Comparison of ENCODE assay signal across 8 mouse cellular contexts in the genomic region with DNA sequence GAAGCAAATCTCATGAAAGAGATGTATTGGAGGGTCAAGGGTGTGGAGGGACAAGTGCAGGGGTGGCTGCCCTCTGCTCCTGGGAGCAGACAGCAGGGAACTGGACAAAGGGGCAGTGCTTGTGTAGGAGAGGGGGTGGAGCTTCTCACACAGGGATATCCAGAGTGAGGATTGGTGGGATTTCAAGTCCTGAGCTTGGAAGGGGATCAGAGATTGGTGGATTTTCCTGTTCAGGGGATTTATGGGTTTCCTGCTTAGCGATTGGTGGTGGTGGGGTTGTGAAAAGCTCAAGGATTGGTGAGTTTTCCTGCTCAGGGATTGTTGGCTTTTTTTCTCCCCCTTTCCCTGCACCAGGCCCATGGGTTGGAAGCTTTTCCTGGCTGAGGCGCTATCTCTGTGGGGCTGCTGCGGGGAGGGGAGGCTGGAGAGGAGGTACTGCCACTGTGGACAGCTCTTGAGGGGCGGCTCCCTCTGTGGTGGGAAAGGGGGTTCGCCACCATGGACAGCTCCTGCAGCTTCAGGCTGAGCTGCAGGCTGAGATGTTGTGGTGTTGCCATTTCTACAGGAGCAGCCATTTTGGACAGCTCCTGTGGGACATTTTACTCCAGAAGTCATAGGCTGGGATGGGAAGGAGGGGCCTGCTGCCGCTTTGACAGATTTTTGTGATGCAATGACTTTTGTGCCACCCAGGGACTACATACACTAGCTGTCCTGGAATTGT. TPM values are rescaled to one million over a fixed set of nuclear protein-coding genes. Genes with fewer than 3 reads are reported as not detected.
DNase-seq lines count a peak whose midpoint lies in the region; ATAC-seq lines count a peak whose summit lies in the region.

No protein-coding gene starts in this region.

- H3K9ac ChIP-seq in intestine, embryonic 16.5 days (ENCODE audit: low read depth, low read length), result no peak overlapping the region

- no peaks in the 10 kb centered on the region for H3K36me3 ChIP-seq in intestine, embryonic 16.5 days (ENCODE audit: control insufficient read depth, insufficient read depth, low read length)

- no peaks in the 10 kb centered on the region for H3K9me3 ChIP-seq in intestine, embryonic 16.5 days (ENCODE audit: control insufficient read depth, low read length)

- WGBS in intestine, embryonic 16.5 days, result 19% methylated on average over 6 of the region's 6 CpGs

- no peak overlapping the region for H3K4me3 ChIP-seq in intestine, embryonic 16.5 days (ENCODE audit: low read length)

- peak; percentile 25 to 36 for DNase-seq in layer of hippocampus, postnatal 10 days (ENCODE audit: low spot score in 2 of 2)
- DNase-seq in layer of hippocampus, adult 9-11 months, result no peak
- DNase-seq in Muller cell, postnatal 12 days (ENCODE audit: inconsistent ontology term), result peak; percentile 80
- DNase-seq in cerebellum, adult 18-20 months, result no peak
- DNase-seq in right cerebral cortex, postnatal 25 days, result no peak

- no peak overlapping the region for H3K4me2 ChIP-seq in intestine, embryonic 16.5 days (ENCODE audit: low read depth, low read length)

- ATAC-seq in common myeloid progenitor, adult 5-6 weeks (replicated peaks; ENCODE audit: low read depth, poor library complexity, severe bottlenecking), result peak; percentile 99
- peak; percentile 79 for ATAC-seq in intestine, embryonic 16.5 days
- peak; percentile 98 for ATAC-seq in megakaryocyte-erythroid progenitor cell, adult 5-6 weeks (replicated peaks; ENCODE audit: low FRiP score, low TSS enrichment, poor library complexity, severe bottlenecking)

- H3K27ac ChIP-seq in intestine, embryonic 16.5 days (ENCODE audit: low read length), result no peak overlapping the region

- no peaks in the 10 kb centered on the region for H3K27me3 ChIP-seq in intestine, embryonic 16.5 days (replicated peaks; ENCODE audit: control insufficient read depth, insufficient read depth, low read length)

- H3K4me1 ChIP-seq in intestine, embryonic 16.5 days (ENCODE audit: control insufficient read depth, insufficient read depth, low read length), result no peaks in the 10 kb centered on the region

RNA-seq across cellular contexts. Expression of gene Faiml, which starts 18.9 kb away (rescaled TPM):
- not detected for total RNA-seq in layer of hippocampus, postnatal 10 days (2021)
- not detected in 2 replicates for total RNA-seq in common myeloid progenitor, adult 5-6 weeks (2017)
- polyA plus RNA-seq in intestine, embryonic 16.5 days (2015; fragmentation: Nextera tagmentation; extraction: Ambion mirVana), result not detected in 2 replicates
- not detected in 2 replicates for total RNA-seq in megakaryocyte-erythroid progenitor cell, adult 5-6 weeks (2014; fragmentation: Nextera tagmentation)
- total RNA-seq in megakaryocyte-erythroid progenitor cell, adult 5-6 weeks (2017), result not detected in 2 replicates

RNA-seq across cellular contexts. Expression of gene Cep70, which starts 25.0 kb away (rescaled TPM):
- total RNA-seq in layer of hippocampus, postnatal 10 days (2021), result 10 to 100 TPM; 21.7 to 25.6 TPM
- 49.0 and 71.4 TPM in 2 replicates for total RNA-seq in common myeloid progenitor, adult 5-6 weeks (2017)
- 20.2 and 20.6 TPM in 2 replicates for polyA plus RNA-seq in intestine, embryonic 16.5 days (2015; fragmentation: Nextera tagmentation; extraction: Ambion mirVana)
- 42.2 and 54.3 TPM in 2 replicates for total RNA-seq in megakaryocyte-erythroid progenitor cell, adult 5-6 weeks (2014; fragmentation: Nextera tagmentation)
- total RNA-seq in megakaryocyte-erythroid progenitor cell, adult 5-6 weeks (2017), result 71.1 and 89.7 TPM in 2 replicates

Comparison
In these comparisons a context has a peak if more than half of its experiments do, and no peak if none do; other contexts are left out.
1. DNase-seq: peak in layer of hippocampus, postnatal 10 days (2 of 2) and Muller cell, postnatal 12 days (single experiment); none in layer of hippocampus, adult 9-11 months (single experiment), cerebellum, adult 18-20 months (0 of 2) and right cerebral cortex, postnatal 25 days (single experiment).
2. Peak in every context shown above with its lines, with median percentiles within 50 percentile points of each other: ATAC-seq.